Mouse (Mus musculus) hematopoietic stem cell, adult 5-6 weeks (primary cell): ENCODE data around the gene Spink2. TPM values are rescaled to one million over a fixed set of nuclear protein-coding genes. Genes with fewer than 3 reads are reported as not detected.

Experiments
- ATAC-seq, 2 experiments: fragments of 125-278 bp in 1 of 2; replicated peaks in 1 of 2; 2 replicates each; pipeline ENCODE4 v1.8.0; 2016 to 2017; ENCODE audit warnings: inconsistent platforms in 2 of 2, mild to moderate bottlenecking in 2 of 2, moderate number of reproducible peaks in 2 of 2, low read depth in 1 of 2, moderate TSS enrichment in 1 of 2; ENCODE audit not compliant: low FRiP score in 2 of 2, poor library complexity in 2 of 2, severe bottlenecking in 2 of 2, insufficient read depth in 1 of 2, low TSS enrichment in 1 of 2
- total RNA-seq: library from RNA; stranded (forward); fragments of 172-1452, 232-1000 nt; gene quantifications from 2 replicates; pipeline ENCODE4 v1.2.3, GENCODE M21; 2017

Gene Spink2
- total RNA-seq, 1 experiment from 2014 or later = not detected

DNA sequence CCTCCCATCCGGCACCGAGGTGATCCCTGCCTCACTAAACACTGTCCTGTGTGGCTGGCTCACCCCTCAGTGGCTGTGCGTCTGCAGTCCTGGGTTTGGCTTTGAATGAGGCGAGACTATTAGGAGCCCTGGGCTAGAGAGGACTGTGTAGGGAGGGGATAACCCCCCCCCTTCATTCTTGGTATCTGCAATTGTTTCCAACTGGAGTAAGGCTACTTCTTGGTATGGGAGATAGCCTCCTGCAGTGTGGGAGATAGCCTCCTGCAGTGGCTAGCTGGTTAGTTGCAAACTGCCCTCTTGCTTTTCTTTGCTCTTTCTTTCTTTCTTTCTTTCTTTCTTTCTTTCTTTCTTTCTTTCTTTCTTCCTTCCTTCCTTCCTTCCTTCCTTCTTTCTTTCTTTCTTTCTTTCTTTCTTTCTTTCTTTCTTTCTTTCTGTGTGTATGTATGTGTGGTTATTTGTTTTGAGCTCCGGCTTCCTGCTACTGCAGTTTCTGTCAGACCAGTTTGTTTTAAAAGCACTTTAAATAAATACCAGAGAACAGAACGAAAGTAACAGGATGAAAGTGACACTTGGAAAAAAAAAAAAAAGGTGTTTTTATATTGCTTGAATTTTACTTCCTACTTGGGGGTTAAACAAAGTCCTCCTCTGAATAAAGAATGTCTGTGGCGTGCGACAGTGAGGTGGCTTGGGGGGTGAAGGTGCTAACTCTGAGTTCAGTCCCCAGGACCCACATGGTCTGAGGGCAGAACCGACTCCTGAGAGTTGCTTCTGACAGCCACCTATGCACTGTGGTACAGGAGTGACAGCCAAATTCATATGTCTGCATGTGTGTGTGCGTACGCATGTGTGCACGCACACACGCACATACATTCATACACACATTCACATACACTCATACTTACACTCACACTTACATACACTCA lies 45.3 kb downstream of the Spink2 start:
- no peak for ATAC-seq

GRCm38 (mm10) chr5:77163597-77163996 lies 47.7 kb downstream of the Spink2 start:
- ATAC-seq = no peak

- ATAC-seq = no peak
Measured at GRCm38 (mm10) chr5:77162566-77162965, 48.7 kb downstream of the Spink2 start.

DNA sequence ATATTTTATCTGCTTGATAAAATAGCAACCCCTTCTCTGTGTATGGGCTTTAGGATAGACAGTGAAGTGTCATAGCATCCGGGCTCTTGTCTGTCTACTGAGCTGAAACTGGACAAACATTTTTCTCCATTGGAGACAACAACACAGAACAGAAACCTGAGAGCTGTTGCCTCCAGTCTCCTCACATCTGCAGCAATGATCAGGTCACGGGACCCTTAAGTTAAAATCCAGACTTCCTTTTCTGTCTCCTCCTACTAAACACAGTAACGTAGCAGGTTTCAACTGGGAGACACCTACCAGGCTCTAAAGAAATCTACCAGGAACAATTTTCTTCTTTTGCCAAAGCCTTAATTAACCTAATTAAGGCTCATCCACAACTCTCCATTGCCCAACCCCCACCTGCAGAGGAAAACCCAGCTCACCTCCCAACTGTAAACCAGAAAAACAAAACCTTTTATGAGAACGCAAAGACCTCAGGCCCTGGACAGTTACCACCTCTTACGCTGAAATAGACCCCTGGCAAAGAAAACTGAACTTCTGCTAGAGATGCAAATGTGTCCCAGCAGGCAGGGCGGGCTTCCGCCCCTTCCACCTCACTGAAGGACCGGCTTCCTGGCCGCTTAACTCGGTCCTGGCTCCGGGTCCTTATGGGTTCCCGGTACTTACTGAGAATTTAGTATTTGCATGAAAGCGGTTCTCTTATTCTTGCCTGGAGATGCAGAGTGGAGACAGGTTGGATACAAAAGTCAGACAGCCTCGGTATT lies 53.3 kb downstream of the Spink2 start:
- ATAC-seq = peak in 1 of 2 experiments; percentile 26; a peak in 1 of 4 replicates

GRCm38 (mm10) chr5:77156938-77157337 lies 54.3 kb downstream of the Spink2 start:
- no peak for ATAC-seq

DNA sequence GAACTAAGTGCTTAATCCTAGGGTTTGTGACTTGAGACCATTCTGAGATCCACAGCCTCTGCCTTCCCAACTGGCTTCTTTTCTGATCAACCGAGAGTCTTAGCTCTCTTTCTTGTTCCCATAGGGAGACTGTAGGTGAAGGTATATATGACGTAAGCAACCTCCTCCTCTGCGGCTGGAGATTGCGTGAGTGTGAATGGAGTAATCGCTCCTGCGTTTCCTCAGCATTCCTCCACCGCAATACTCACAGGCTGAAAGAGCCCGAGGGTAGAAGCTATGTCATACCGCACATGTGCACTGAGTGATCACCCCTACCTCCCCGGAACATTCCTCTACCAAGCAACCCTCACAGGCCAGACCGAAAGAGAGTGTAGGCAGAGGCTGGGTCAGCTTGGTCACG lies 55.7 kb downstream of the Spink2 start:
- peak in 1 of 2 experiments; percentile 73; a peak in 1 of 4 replicates for ATAC-seq

Other genes with a start within 250 kb of the Spink2 start
- 130 and 142 TPM in 2 replicates for gene Srp72, start 236.8 kb downstream of the Spink2 start, total RNA-seq
- gene Arl9, start 207.4 kb downstream of the Spink2 start, total RNA-seq = not detected in 2 replicates
- not detected in 2 replicates for gene Thegl, start 195.4 kb downstream of the Spink2 start, total RNA-seq
- 0.88 and 2.6 TPM in 2 replicates for gene Hopx, start 96.3 kb downstream of the Spink2 start, total RNA-seq
- gene Rest, start 54.0 kb upstream of the Spink2 start, total RNA-seq = 65.3 and 81.2 TPM in 2 replicates
- 16.6 and 26.0 TPM in 2 replicates for gene Noa1, start 98.6 kb upstream of the Spink2 start, total RNA-seq
- gene Polr2b, start 98.7 kb upstream of the Spink2 start, total RNA-seq = 139 and 180 TPM in 2 replicates
- 0.56 and 1.7 TPM in 2 replicates for gene Igfbp7, start 196.6 kb upstream of the Spink2 start, total RNA-seq